Mouse (Mus musculus) monocyte, adult 5-6 weeks (primary cell): ENCODE data around the gene Bcl6. TPM values are rescaled to one million over a fixed set of nuclear protein-coding genes. Genes with fewer than 3 reads are reported as not detected.

Source experiments
- ATAC-seq: fragments of 153-309, 156-312 bp; replicated peaks from 2 replicates; pipeline ENCODE4 v1.8.0; 2017; ENCODE audit warnings: mild to moderate bottlenecking; ENCODE audit not compliant: low TSS enrichment, insufficient number of reproducible peaks, severe bottlenecking, poor library complexity, low FRiP score
- total RNA-seq: library from RNA; stranded (forward); fragments of 200-1000, 200-491, 200-594 nt; gene quantifications from 3 replicates; pipeline ENCODE4 v1.2.3, GENCODE M21; 2017

Bcl6 gene
- total RNA-seq, 1 experiment from 2014 or later, result 74.7 TPM

DNA sequence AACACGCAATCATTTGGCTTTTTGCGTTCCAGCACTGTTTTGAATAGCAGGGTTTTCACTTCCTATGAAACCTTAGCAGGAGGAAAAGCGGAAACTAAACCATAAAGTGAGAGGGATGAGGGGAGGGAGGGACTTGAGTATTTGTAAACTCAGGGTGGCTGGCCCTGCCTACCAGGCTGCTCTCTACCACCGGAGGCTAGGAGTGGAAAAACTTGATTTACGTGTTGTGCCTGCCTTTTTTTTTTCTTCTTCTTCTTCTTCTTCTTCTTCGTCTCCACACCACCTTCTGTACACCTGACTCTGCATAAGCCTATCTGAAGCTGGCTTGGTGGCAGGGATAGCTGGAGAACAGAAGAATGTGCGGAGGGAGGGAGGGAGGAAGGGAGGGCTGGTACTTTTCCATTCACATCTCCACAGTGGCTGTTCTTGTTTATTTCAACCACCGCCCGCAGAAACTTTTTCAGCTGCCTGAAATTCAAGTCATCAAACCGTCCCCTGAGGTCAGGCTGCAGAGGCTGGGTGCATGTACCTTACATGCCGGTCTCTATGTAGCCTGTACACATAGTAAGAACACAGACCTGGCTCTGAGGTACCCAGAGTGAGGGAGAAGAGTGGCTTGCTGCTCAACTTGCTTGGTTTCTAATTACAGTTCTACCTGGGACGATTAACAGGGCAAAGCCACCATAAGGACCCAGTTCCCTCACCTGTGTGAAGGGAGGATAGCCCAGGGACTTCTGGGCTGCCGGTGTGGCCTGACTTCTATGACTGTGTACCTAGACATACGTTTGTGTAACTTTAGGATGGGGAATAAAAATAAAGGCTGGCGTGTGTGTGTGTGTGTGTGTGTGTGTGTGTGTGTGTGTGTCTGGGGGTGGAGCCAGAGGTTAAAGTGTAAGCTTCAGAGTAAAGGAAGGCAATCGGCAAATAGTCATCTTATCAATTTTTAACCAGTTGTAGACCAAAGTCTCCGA, 5.0 kb upstream of the Bcl6 start:
- ATAC-seq, result peak; percentile 74

DNA sequence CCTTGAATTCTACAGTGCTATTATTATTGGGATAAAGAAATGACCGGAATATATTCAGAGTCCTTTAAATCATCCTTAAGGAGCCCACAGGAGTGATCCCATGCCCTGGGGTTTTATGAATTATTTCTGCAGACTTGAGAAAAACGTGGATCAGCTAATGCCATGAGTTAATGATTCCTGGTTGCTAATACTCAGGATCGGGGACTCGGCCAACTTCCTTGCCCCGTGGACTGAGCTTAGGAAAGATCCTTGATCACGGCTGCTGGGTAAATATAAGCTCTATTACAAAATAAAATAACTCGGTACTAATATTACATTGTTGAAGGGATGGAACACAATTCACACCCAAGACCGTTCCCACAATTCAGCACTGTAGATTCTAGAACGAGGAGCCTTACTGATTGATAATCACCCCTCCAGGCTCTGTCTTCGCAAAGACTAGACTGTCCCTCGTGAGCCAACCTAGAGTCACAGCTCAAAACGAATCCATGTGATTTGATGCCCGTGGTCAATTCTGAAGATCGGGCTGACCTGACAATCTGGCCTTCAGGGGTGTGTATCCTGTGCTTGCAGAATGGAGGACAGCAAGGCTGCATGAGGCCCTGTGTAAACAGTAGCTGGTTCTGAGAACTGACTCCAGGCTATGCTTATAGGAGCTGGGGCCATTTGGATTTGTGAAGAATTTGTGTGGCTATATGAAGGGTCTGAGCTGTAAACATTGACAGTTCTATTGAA, 3.4 kb upstream of the Bcl6 start:
- ATAC-seq, result no peak

DNA sequence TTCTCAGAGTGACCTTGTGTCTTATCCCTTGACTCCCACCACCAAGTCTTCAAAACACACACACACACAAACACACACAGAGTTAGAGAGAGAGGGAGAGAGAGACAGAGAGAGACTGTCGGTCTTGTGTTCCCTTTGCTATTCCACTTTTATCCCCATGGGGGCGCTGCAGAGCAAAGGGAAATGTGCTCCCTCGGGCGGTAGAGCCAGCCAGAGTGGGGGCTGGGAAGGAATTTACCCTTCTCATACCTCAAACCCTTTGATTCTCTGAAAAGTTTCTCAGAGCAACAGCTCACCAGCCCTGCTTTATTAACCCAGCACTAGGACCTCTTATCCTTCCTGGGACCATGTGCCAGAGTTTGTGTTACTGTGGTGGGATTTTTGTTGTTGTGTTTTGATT, 2.5 kb upstream of the Bcl6 start:
- peak; percentile 33; the same call in 1 of the 2 replicates for ATAC-seq

DNA sequence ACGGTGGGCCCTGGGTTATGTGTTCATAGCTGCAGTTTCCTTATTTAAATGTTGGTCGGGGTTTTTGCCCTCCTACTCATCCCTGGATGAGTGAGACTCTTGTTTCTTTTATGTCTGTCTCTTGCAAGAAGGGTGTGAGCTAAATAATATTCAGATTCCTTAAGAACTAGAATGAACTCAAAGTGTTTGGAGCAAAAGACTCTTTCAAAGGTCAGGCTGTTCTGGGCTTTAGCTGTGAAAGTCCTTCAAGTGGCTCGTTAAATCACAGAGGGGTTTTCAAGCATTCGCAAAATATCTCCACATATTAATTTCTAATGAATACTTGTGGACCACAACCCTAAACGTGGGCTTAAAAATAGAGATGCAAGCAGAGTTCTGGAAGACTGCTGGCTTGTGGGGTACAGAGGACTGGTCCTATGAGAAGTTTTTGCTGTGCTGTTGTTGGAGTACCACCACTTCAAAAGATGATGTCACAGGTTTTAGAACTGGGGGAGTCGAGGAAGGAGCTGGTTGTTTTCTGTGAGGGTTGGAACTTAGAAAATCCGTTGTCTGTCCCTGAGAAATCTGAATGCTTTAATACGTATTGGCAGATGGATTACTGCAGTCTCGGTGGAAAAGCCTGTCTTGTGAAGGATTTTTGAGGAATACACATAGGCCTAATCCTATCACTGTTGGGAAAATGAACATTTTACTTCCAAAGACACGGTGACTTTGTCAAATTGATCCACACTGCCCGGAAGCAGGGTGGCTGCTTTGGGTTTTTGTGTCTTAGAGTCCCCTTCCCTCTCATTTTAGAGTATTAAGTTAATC, 1.7 kb upstream of the Bcl6 start:
- ATAC-seq, result no peak

DNA sequence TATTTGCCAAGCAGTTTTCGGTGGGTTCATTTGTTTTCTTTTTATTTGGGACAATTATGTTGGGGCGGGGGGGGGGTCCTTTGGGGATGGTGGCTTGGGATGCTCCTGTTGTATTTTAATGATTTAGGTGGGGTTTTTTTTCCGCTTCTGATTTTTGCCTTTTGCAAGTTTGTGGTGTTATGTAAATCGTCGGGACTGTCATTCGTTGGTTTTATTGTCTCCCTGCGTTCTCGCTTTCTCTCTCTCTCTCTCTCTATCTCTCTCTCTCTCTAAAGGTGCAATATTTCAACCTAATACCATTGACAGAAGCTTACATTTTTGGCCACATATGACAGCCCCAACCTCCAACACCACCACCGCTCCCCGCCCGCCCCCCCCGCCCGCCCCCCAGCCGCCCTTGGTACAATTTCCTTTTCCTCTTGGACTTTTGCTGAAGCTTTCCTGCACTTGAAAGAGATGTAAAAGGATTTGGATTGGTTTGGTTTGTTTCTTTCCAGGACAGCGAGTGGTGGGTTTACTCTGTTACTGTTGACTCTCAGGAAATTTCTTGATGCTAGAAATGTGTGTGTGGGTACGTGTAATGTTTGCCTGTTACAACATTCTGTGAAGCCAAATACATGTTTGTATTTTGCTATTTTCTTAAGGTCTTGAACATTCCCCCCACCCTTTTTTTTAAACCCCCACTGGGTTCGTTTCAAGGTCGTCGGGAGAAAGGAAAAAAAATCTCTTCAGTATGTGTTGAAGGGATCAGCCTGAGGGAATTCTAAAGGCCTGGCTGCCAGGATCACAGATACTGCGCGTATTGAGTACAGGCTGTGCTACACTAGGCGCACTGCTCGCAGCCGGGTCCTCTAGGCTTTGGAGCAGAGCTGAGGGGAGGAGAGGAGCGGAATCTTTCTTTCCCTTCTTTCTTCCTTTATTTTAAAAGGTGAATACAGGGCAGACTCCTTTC, 833 bp upstream of the Bcl6 start:
- ATAC-seq, result no peak

DNA sequence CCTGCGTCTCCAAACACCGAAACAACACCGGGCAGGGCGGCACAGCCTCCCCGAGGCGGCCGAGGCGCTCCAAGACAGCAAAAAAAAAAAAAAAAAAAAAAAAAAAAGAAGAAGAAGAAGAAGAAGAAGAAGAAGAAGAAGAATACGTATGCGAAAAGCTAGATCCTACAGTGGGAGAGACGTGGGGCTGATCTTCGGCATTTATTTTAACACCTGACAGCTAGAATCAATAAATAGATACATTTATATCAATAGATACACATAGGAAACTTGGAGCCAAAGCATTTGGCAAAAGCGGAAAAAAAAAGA, 541 bp downstream of the Bcl6 start:
- ATAC-seq, result no peak

DNA sequence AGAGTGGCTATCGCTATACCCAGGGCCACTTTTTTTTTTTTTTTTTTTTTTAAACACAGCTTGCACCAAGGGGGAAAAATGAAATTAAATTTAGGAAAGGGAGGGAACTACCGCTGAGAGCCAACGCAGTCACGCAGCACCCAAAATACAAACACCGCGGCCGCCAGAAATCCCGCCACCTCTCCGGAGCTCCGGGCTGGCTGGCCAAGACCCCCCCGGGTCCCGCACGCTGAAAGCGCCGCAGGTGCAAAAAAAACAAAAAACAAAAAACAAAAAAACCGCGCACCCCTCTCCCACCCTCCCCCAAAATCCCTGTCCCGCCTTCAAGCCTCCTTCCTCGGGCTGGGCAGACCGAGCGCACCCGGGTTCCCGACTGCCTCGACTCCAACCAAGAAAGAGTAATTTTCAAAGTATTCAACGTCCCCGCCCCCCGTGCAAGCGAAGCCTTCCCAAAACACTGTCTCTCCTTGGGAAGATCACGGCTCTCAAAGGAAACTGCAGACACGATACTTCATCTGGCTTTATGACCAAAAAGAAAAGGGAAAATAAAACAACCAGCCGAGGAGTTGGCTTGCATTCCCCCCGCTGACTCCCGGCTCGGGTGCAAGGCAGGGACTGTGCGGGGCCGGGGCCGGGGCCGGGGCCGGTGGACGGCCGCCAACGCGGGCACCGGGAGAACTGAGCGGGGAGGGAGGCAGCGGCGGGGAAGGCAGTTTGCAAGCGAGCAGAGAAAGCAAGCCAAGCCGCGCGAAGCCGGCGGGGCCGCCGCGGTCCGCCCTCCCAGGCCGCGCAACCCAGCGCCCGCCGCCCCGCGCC, 1.1 kb downstream of the Bcl6 start:
- ATAC-seq, result no peak

DNA sequence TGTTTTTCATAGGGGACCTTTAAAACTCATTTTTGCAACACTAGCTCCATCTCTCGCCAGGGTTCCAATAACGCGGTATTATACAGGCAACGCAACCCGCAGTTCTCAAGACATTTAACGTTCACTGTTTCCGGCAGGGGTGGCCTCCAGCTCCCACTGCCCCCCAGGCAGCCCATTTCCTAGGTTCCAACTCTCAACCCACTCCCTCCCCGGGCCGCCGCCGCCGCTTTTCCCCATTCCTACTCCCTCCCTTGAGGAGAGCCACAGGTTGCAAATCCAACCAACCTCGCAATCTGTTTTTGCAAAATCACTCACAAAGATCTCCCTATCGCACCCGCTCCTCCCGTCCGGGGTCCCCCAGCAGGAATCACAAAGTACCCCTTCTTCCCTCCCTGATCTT, 1.8 kb downstream of the Bcl6 start:
- ATAC-seq, result no peak

DNA sequence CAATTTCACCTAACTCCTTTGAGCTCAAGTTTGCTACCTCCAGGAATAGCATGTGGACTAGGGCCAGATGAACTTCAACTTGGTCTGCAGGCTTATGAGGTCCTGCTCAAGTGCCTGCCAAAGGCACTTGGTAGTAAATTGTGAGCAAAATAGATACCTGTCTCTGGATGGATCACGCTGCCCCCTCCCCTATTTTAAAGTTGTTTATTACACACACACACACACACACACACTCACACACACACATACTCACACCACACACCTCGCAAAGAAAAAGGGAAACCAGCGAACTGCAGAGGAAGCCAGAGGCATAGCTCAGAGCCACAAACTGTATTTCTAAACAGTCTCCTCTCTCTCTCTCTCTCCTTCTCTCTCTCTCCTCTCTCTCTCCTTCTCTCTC, 2.5 kb downstream of the Bcl6 start:
- no peak for ATAC-seq

DNA sequence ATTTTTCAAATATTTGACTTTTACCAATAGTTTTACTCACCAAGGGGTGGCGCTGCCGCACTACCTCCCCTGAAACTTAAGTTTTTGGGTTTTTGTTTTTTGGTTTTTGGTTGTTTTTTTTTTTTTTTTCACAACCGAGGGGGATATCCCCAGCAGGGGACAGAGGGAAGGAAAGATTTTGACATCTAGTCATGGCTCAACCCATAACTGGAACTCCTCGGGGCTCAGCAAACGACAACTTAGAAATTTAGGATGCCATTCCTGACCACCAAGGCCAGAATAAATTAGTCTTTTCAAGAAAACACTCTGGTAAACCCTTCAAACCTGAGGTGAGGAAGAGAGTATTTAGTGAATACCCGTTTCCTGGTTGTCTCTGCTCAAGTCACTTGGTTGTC, 3.2 kb downstream of the Bcl6 start:
- ATAC-seq, result no peak

DNA sequence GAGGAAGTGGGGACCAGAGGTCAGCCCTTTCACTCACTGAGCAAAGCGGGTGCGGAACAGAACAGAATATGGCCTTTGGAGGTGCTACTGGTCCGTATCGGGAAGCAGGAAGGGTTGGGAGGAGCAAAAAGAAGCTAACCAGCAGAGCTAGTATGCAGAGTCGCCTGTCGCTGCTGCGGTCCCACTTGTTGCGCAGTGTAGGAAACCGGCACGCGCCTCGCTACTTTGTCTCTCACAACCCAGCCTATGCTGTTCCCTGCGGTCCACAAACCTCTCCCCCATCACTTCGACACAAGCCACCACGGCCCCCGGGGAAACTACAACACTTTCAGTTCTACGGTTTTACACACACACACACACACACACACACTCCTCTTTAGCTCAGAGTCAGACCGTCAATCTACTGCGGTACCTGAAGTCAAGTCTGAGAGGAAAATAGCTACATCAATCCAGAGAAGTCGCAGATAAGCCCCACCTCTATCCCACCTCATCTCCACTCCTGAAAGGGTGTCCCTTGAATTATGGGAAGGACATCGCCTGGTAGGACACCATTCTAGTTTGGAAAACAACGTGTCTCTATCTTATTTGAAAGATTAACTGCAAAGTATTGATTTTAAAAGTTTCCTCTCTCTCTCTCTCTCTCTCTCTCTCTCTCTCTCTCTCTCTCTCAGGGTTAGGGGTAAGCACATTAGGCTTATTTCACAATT, 3.7 kb downstream of the Bcl6 start:
- peak; percentile 33 for ATAC-seq

DNA sequence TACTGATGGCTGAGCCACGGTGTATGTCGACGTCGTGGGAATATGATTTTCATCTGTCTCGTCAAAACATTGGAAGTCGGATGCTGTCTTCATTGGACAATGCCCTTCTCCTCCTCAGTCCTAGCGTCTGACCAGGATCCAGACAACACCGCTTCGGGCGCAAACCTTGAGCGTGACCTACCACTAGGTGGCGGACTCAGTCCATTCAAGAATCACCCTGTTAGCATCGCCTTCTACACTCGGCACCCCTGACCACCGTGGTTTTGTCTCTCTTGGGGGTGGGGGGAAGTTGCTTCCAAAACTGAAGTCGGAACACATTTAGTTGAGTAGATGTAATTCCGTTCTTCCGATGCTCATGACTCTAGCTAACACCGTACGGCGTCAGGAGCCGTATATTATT, 4.5 kb downstream of the Bcl6 start:
- ATAC-seq, result peak; percentile 44

DNA sequence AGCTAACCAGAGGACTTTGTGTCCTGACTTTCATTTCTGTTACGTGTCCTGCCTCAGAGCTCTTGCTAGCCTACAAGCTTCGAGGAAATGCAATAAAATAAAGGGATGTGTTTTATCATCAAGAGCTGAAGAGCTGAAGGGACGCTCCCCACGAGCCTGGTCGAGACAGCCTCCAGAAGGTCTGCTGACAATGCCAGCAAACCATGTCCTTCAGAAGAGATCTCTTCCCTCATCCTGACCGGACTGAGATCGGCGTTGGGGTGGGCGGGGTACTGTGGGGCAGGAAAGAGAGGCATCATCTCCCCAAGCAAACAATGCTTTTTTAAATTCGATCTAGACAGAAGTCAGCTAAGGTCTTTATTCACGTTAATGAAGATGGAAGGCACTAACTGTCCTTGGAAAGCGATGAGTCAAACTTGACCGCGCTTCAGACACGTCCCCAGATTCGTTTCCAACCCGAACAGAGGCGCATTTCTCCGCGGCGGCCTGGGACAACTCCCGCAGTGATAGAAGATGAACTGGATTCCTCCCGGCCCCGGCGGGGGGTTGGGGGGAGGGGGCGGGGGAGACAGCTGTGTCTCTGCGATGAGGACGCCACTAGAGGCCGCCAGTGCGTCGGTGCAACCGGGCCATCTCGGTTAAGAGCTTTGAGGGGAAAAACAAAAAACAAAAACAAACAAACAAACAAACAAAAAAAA, 5.6 kb downstream of the Bcl6 start:
- no peak for ATAC-seq

DNA sequence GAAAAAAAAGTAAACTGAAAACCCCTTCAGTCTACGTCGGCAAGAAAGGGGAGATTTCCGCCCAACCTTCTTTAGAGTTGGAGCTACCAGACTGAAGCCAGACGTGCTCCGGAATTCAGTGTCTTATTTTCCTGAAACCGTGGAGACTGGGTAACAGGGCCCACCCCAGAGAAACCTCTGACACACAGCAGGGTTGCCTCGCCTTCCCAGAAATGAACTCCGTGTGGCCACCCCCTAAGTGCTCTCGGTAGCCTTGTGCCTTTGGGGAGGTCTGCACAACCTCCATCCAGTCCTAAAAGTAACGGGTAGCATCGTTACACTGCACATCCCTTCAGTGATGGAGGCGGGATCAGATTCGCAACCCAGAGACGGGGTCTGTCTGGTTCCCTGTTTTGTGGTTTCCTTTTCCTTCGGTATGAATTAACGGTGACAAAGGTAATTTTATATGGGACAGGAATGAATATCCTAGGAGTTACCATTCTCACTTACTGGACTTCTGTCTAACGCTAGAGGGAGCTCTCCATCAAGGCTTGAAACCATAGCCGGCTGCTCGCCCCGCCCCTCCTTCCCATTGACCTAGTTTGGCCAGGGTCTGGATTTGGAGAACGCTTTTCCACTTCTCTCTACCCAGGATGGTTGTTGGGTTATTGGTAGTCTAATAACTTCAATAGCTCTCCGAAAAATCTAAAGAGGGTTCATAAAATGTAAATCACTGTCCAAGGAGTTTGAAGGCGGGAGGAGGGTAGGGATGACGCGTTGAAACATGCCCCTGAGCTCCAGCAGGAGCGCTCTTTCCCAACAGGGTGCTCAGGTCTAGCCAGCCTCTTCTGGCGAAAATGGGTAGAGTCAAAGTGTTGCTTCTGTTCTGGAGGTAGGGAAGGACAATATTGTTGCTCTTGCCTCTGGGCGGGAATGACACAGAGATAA, 6.5 kb downstream of the Bcl6 start:
- peak; percentile 4 for ATAC-seq

DNA sequence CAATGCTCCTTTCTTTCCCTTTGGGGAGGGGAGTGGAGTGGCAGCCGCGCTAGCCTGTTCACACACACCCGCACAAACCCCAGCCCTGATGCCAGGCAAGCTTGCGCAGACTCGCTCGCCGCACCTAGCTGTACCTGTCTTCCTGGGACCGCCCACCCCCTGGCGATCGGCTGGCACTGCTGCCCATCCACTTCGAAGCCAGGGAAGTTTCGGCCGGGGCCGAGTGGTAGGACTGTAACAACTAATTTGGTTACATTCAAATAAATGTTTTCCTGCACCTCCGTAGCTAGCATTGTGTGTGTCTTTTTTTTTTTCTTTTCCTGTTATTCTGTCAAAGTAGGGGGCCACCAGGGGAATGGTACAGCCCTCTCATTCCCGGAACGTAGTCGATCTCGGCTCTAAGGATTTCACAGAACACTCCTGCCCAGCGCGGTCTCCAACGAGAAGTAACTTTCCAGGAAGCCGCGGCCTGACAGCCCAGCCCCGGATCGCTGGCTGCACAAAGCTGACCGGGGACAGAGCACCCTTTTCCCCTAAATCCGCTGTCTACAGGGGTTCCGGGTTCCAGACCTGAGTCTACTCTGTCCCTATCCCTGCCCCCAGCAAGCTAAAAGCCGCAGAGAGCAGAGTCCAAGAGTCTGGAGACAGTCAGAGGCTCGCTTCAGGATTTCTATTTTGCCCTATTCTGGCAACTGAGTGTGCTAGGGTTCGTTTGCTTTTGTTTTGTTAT, 7.5 kb downstream of the Bcl6 start:
- ATAC-seq, result no peak
